Mouse (Mus musculus): ENCODE measurements around the gene C1ql4. TPM values are rescaled to one million over a fixed set of nuclear protein-coding genes. Genes with fewer than 3 reads are reported as not detected.

The C1ql4 gene
- polyA plus RNA-seq (2014; fragmentation: Nextera tagmentation; extraction: Ambion mirVana), result 5.0 and 6.2 TPM in 2 replicates

- no peaks in the 10 kb centered on the region for H3K9me3 ChIP-seq (ENCODE audit: control insufficient read depth, low read length)
- H3K27ac ChIP-seq (ENCODE audit: low read depth, low read length), result no peak within 1 kb of the TSS
- peak within 1 kb of the TSS; percentile 26 for H3K4me3 ChIP-seq (ENCODE audit: low read depth, low read length)
- WGBS, result 6% methylated on average over 60 of the region's 60 CpGs
- peaks cover 3% of the 10 kb centered on the region; the same call in 1 of the 2 replicates for H3K36me3 ChIP-seq (ENCODE audit: control insufficient read depth, insufficient read depth, low read length)
- peak within 1 kb of the TSS; percentile 40; the same call in 1 of the 2 replicates for H3K9ac ChIP-seq (ENCODE audit: low read length)
- DNase-seq (ENCODE audit: low spot score, missing footprints) (peak; percentile 92), ATAC-seq (ENCODE audit: low FRiP score) (0 out of 2 replicates have a peak, but pooled peaks have one; percentile 14)
- peaks cover 8% of the 10 kb centered on the region; the same call in 1 of the 2 replicates for H3K4me1 ChIP-seq (ENCODE audit: control insufficient read depth, insufficient read depth, low read length)
- peak within 1 kb of the TSS; percentile 36 for H3K4me2 ChIP-seq
- H3K27me3 ChIP-seq (ENCODE audit: control insufficient read depth, insufficient read depth, low read length), result peaks cover 72% of the 10 kb centered on the region
These were observed at the start of gene C1ql4 for GRCm38 (mm10) chr15:99087253-99088075. Gene C1ql4, minus strand, starts transcription at chr15:99087817.

GRCm38 (mm10) chr15:99129956-99130910 lies 42.6 kb upstream of the C1ql4 start:
- H3K4me3 ChIP-seq (ENCODE audit: low read depth, low read length), result no peak overlapping the region
- H3K9ac ChIP-seq (ENCODE audit: low read length), result no peak overlapping the region
- no peak overlapping the region for H3K4me2 ChIP-seq
- no peak for ATAC-seq (ENCODE audit: low FRiP score)
- H3K4me1 ChIP-seq (ENCODE audit: control insufficient read depth, insufficient read depth, low read length), result peaks cover 19% of the 10 kb centered on the region
- peak; percentile 89 for DNase-seq (ENCODE audit: low spot score, missing footprints)
- no peaks in the 10 kb centered on the region for H3K36me3 ChIP-seq (ENCODE audit: control insufficient read depth, insufficient read depth, low read length)
- H3K9me3 ChIP-seq (ENCODE audit: control insufficient read depth, low read length), result no peaks in the 10 kb centered on the region
- no peak overlapping the region; the same call in 1 of the 2 replicates for H3K27ac ChIP-seq (ENCODE audit: low read depth, low read length)
- WGBS, result 69% methylated on average over 22 of the region's 22 CpGs
- no peaks in the 10 kb centered on the region for H3K27me3 ChIP-seq (ENCODE audit: control insufficient read depth, insufficient read depth, low read length)

- no peak overlapping the region for H3K4me2 ChIP-seq
- H3K9me3 ChIP-seq (ENCODE audit: control insufficient read depth, low read length), result no peaks in the 10 kb centered on the region
- peaks cover 19% of the 10 kb centered on the region for H3K4me1 ChIP-seq (ENCODE audit: control insufficient read depth, insufficient read depth, low read length)
- peak; percentile 85 for DNase-seq (ENCODE audit: low spot score, missing footprints)
- no peak overlapping the region for H3K4me3 ChIP-seq (ENCODE audit: low read depth, low read length)
- no peaks in the 10 kb centered on the region for H3K36me3 ChIP-seq (ENCODE audit: control insufficient read depth, insufficient read depth, low read length)
- no peaks in the 10 kb centered on the region for H3K27me3 ChIP-seq (ENCODE audit: control insufficient read depth, insufficient read depth, low read length)
- ATAC-seq (ENCODE audit: low FRiP score), result no peak
- no peak overlapping the region for H3K9ac ChIP-seq (ENCODE audit: low read length)
- no peak overlapping the region for H3K27ac ChIP-seq (ENCODE audit: low read depth, low read length)
- WGBS, result 22% methylated on average over 11 of the region's 11 CpGs
These were observed 41.8 kb upstream of the C1ql4 start for GRCm38 (mm10) chr15:99129441-99129840.

- H3K9me3 ChIP-seq (ENCODE audit: control insufficient read depth, low read length), result no peaks in the 10 kb centered on the region
- DNase-seq (ENCODE audit: low spot score, missing footprints), result peak; percentile 90
- H3K4me1 ChIP-seq (ENCODE audit: control insufficient read depth, insufficient read depth, low read length), result peaks cover 19% of the 10 kb centered on the region
- no peak overlapping the region for H3K27ac ChIP-seq (ENCODE audit: low read depth, low read length)
- H3K4me2 ChIP-seq, result peak overlapping the region; percentile 69
- H3K27me3 ChIP-seq (ENCODE audit: control insufficient read depth, insufficient read depth, low read length), result no peaks in the 10 kb centered on the region
- no peaks in the 10 kb centered on the region for H3K36me3 ChIP-seq (ENCODE audit: control insufficient read depth, insufficient read depth, low read length)
- H3K4me3 ChIP-seq (ENCODE audit: low read depth, low read length), result peak overlapping the region; percentile 81
- WGBS, result 70% methylated on average over 6 of the region's 6 CpGs
- peak overlapping the region; percentile 93 for H3K9ac ChIP-seq (ENCODE audit: low read length)
- no peak for ATAC-seq (ENCODE audit: low FRiP score)
These were observed 40.4 kb upstream of the C1ql4 start for GRCm38 (mm10) chr15:99127851-99128522.

- H3K27me3 ChIP-seq (ENCODE audit: control insufficient read depth, insufficient read depth, low read length), result no peaks in the 10 kb centered on the region
- ATAC-seq (ENCODE audit: low FRiP score) (peak; percentile 74), DNase-seq (ENCODE audit: low spot score, missing footprints) (peak; percentile 98)
- WGBS, result under 1% methylated on average over 35 of the region's 35 CpGs
- H3K9me3 ChIP-seq (ENCODE audit: control insufficient read depth, low read length), result no peaks in the 10 kb centered on the region
- H3K9ac ChIP-seq (ENCODE audit: low read length), result peak overlapping the region; percentile 93
- H3K4me3 ChIP-seq (ENCODE audit: low read depth, low read length), result peak overlapping the region; percentile 81
- H3K4me1 ChIP-seq (ENCODE audit: control insufficient read depth, insufficient read depth, low read length), result peaks cover 19% of the 10 kb centered on the region
- peak overlapping the region; percentile 69 for H3K4me2 ChIP-seq
- no peaks in the 10 kb centered on the region for H3K36me3 ChIP-seq (ENCODE audit: control insufficient read depth, insufficient read depth, low read length)
- H3K27ac ChIP-seq (ENCODE audit: low read depth, low read length), result peak overlapping the region; percentile 93
These were observed 39.3 kb upstream of the C1ql4 start for GRCm38 (mm10) chr15:99126816-99127365.

- H3K4me3 ChIP-seq (ENCODE audit: low read depth, low read length), result peak overlapping the region; percentile 81
- peak; percentile 100 for DNase-seq (ENCODE audit: low spot score, missing footprints)
- H3K27me3 ChIP-seq (ENCODE audit: control insufficient read depth, insufficient read depth, low read length), result no peaks in the 10 kb centered on the region
- H3K36me3 ChIP-seq (ENCODE audit: control insufficient read depth, insufficient read depth, low read length), result no peaks in the 10 kb centered on the region
- peak overlapping the region; percentile 93 for H3K27ac ChIP-seq (ENCODE audit: low read depth, low read length)
- peak; percentile 92 for ATAC-seq (ENCODE audit: low FRiP score)
- H3K4me1 ChIP-seq (ENCODE audit: control insufficient read depth, insufficient read depth, low read length), result peaks cover 19% of the 10 kb centered on the region
- under 1% methylated on average over 80 of the region's 115 CpGs for WGBS
- H3K9me3 ChIP-seq (ENCODE audit: control insufficient read depth, low read length), result no peaks in the 10 kb centered on the region
- H3K4me2 ChIP-seq, result peak overlapping the region; percentile 69
- H3K9ac ChIP-seq (ENCODE audit: low read length), result peak overlapping the region; percentile 93
These were observed 38.6 kb upstream of the C1ql4 start for GRCm38 (mm10) chr15:99126081-99126815.

- Histone ChIP-seq H3K9me3 (ENCODE audit: control insufficient read depth, low read length) (no peaks in the 10 kb centered on the region), H3K4me2 (peak within 1 kb of the TSS; percentile 69), H3K27me3 (ENCODE audit: control insufficient read depth, insufficient read depth, low read length) (no peaks in the 10 kb centered on the region), H3K9ac (ENCODE audit: low read length) (peak within 1 kb of the TSS; percentile 93), H3K27ac (ENCODE audit: low read depth, low read length) (peak within 1 kb of the TSS; percentile 93), H3K36me3 (ENCODE audit: control insufficient read depth, insufficient read depth, low read length) (no peaks in the 10 kb centered on the region), H3K4me3 (ENCODE audit: low read depth, low read length) (peak within 1 kb of the TSS; percentile 81), H3K4me1 (ENCODE audit: control insufficient read depth, insufficient read depth, low read length) (peaks cover 18% of the 10 kb centered on the region)
- ATAC-seq (ENCODE audit: low FRiP score), result no peak
- no peak for DNase-seq (ENCODE audit: low spot score, missing footprints)
- WGBS, result 2% methylated on average over 12 of the region's 12 CpGs
These were observed 38.1 kb upstream of the C1ql4 start, which contains the start of gene Spats2 for GRCm38 (mm10) chr15:99125711-99126080. Gene Spats2, plus strand, starts transcription at chr15:99125916.

- Histone ChIP-seq H3K9ac (ENCODE audit: low read length) (no peak overlapping the region), H3K4me3 (ENCODE audit: low read depth, low read length) (no peak overlapping the region), H3K4me1 (ENCODE audit: control insufficient read depth, insufficient read depth, low read length) (peaks cover under 1% of the 10 kb centered on the region), H3K4me2 (no peak overlapping the region), H3K9me3 (ENCODE audit: control insufficient read depth, low read length) (no peaks in the 10 kb centered on the region), H3K27me3 (ENCODE audit: control insufficient read depth, insufficient read depth, low read length) (no peaks in the 10 kb centered on the region), H3K36me3 (ENCODE audit: control insufficient read depth, insufficient read depth, low read length) (no peaks in the 10 kb centered on the region), H3K27ac (ENCODE audit: low read depth, low read length) (no peak overlapping the region)
- DNase-seq (ENCODE audit: low spot score, missing footprints), result no peak
- WGBS, result 87% methylated on average over 2 of the region's 2 CpGs
- no peak for ATAC-seq (ENCODE audit: low FRiP score)
These were observed 35.0 kb upstream of the C1ql4 start for GRCm38 (mm10) chr15:99122642-99123041.

Data from midbrain, embryonic 11.5 days (tissue).